Mouse (Mus musculus): ENCODE results near the gene Pctp.

GRCm38 (mm10) chr11:89994706-89995105 is 8.0 kb downstream of the Pctp start:
- TF ChIP-seq MYOG (IDR thresholded peaks at IDR 0.05; ENCODE audit: control insufficient read depth, extremely low read depth, insufficient read length) (no peak), CTCF (IDR thresholded peaks at IDR 0.05; ENCODE audit: control insufficient read depth, insufficient read depth, insufficient read length) (no peak), CEBPB (IDR thresholded peaks at IDR 0.05; ENCODE audit: low read depth) (no peak), MYOD1 (IDR thresholded peaks at IDR 0.05; ENCODE audit: control insufficient read depth, insufficient read length, low read depth) (no peak)
